Mouse (Mus musculus) midbrain, embryonic 16.5 days (tissue): ENCODE results near the gene Clint1. TPM values are rescaled to one million over a fixed set of nuclear protein-coding genes. Genes with fewer than 3 reads are reported as not detected.
A peak's percentile ranks its signal among the peaks of the same experiment; 100 is the strongest.

ENCODE experiments used
- ATAC-seq: fragments of 200-750 bp; cut with Nextera tagmentation; 2 replicates; pipeline ENCODE4 v1.8.0; 2017; ENCODE audit warnings: moderate TSS enrichment
- H3K27ac ChIP-seq: fragments of 300-500 bp; sonication (generic); 2 replicates; pipeline ENCODE4 v1.5.1; 2014; ENCODE audit warnings: mild to moderate bottlenecking, low read length, mixed read lengths
- H3K27me3 ChIP-seq: fragments of 300-500 bp; sonication (generic); 2 replicates; pipeline ENCODE4 v1.6.1; 2014; ENCODE audit warnings: low read depth, low read length, mixed read lengths; ENCODE audit not compliant: control insufficient read depth, insufficient read depth
- H3K36me3 ChIP-seq: fragments of 300-500 bp; sonication (generic); 2 replicates; pipeline ENCODE4 v1.6.1; 2014; ENCODE audit warnings: mild to moderate bottlenecking, low read length, moderate library complexity, mixed read lengths; ENCODE audit not compliant: control insufficient read depth, insufficient read depth
- H3K4me1 ChIP-seq: fragments of 300-500 bp; sonication (generic); 2 replicates; pipeline ENCODE4 v1.6.1; 2014; ENCODE audit warnings: mild to moderate bottlenecking, low read length, mixed read lengths; ENCODE audit not compliant: control insufficient read depth, insufficient read depth
- H3K4me2 ChIP-seq: fragments of 300-500 bp; sonication (generic); 2 replicates; pipeline ENCODE4 v1.6.1; 2014; ENCODE audit warnings: mild to moderate bottlenecking, low read length, mixed read lengths
- H3K4me3 ChIP-seq: fragments of 300-500 bp; sonication (generic); 2 replicates; pipeline ENCODE4 v1.5.1; 2014; ENCODE audit warnings: low read depth, mild to moderate bottlenecking, low read length, moderate library complexity, mixed read lengths
- H3K9ac ChIP-seq: fragments of 300-500 bp; sonication (generic); 2 replicates; pipeline ENCODE4 v1.6.1; 2014; ENCODE audit warnings: low read depth, low read length, mixed read lengths
- H3K9me3 ChIP-seq: fragments of 300-500 bp; sonication (generic); replicated peaks from 2 replicates; pipeline ENCODE4 v1.6.1; 2014; ENCODE audit warnings: mild to moderate bottlenecking, low read length, mixed read lengths; ENCODE audit not compliant: control insufficient read depth, poor library complexity, severe bottlenecking
- WGBS: fragments of 180-500 bp; shearing (Covaris S2); extraction: QIAGEN DNeasy Blood & Tissue Kit; methylation state at CpG from one replicate; pipeline ENCODE4 v1.1.7; 2014; 5-methylcytosine and 5-hydroxymethylcytosine counted together
- polyA plus RNA-seq: library from polyadenylated mRNA; unstranded; fragments of >200 nt; fragmentation: Nextera tagmentation; extraction: Ambion mirVana; gene quantifications from 2 replicates; pipeline ENCODE4 v1.2.1, GENCODE M21; 2015

The Clint1 gene
- polyA plus RNA-seq, 1 experiment from 2014 or later: 38.7 TPM

DNA sequence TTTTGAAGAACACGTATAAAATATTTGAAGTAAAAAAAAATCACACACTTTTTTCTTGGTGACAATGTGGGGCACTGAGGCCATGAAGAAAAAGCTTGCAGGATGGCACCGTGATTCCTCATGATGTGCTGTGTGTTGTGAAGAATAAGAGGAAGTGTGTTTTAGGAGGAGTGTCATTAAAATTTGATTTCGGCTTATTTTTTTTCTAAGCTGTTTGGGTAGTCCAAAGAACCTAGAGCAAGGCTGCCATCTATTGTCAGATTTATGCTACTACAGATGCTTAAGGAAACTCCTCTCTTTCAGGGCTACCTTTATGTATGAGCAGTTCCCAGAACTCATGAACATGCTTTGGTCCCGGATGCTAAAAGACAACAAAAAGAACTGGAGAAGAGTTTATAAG, 32.2 kb downstream of the Clint1 start:
- no peak overlapping the region for H3K4me3 ChIP-seq
- H3K27me3 ChIP-seq: no peaks in the 10 kb centered on the region
- no peak overlapping the region for H3K4me2 ChIP-seq
- WGBS: 49% methylated on average over 4 of the region's 4 CpGs
- H3K27ac ChIP-seq: no peak overlapping the region
- no peak overlapping the region for H3K9ac ChIP-seq
- no peaks in the 10 kb centered on the region for H3K9me3 ChIP-seq
- ATAC-seq: no peak
- H3K4me1 ChIP-seq: peaks cover 8% of the 10 kb centered on the region
- peaks cover 2% of the 10 kb centered on the region; the same call in 1 of the 2 replicates for H3K36me3 ChIP-seq

DNA sequence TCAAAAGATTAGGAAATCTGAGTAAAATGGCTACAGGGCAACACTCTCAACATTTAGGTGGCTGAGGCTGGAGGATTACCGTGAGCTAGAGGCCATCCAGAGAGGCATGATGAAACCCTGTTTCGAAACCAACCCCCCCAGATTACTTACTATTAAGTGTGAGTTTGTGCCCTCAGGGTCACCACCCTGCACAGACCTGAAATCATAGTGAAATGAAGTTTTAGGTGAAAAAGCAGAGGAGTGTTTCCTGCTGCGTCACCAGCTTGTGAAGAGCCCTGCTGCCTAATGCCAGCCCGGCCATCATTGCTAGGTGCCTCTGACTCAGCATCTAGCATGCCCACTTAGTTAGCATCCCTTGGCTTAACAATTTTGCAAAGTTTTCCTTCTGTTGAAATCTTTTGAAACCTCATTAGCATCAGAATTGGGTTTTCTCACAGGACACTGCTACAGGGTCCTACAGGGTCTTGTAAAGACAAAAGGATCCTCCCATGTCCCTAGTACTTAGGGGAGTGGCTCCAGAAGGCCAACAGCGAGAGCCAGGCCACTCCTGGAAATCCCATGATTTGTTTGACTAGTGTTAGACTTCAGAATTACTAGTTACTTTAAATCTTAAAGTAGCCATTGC, 33.9 kb downstream of the Clint1 start:
- peak overlapping the region; percentile 12; the same call in 1 of the 2 replicates for H3K27ac ChIP-seq
- peaks cover 5% of the 10 kb centered on the region for H3K4me1 ChIP-seq
- H3K9ac ChIP-seq: no peak overlapping the region
- H3K9me3 ChIP-seq: no peaks in the 10 kb centered on the region
- 63% methylated on average over 5 of the region's 5 CpGs for WGBS
- no peak overlapping the region for H3K4me3 ChIP-seq
- H3K36me3 ChIP-seq: peaks cover 4% of the 10 kb centered on the region; the same call in 1 of the 2 replicates
- H3K4me2 ChIP-seq: no peak overlapping the region
- no peaks in the 10 kb centered on the region for H3K27me3 ChIP-seq
- ATAC-seq: no peak

DNA sequence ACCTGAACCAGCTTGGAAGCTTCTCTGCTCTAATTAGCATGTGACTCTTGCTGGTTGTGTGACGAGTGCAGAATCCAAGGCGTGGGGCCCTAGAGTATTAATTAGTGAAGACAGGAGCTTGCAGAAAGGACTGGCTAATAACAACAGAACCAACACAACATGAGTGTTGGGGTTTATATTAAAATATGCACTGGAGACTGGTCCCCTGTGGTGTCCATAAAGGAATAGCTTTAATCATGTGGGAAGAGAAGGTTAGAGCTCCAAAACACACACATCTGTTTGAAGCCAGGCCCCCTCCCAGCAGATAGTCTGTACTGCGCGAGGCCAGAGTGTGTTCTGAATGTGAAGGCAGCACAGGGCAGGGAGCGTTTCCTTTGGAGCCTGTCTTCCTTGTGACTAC, 34.7 kb downstream of the Clint1 start:
- Histone ChIP-seq H3K27me3 (no peaks in the 10 kb centered on the region), H3K4me3 (no peak overlapping the region), H3K4me1 (peaks cover 2% of the 10 kb centered on the region; the same call in 1 of the 2 replicates), H3K27ac (0 out of 2 replicates have a peak overlapping the region, but pooled peaks have one; percentile 2), H3K4me2 (no peak overlapping the region), H3K9me3 (no peaks in the 10 kb centered on the region), H3K9ac (no peak overlapping the region), H3K36me3 (peaks cover 10% of the 10 kb centered on the region; the same call in 1 of the 2 replicates)
- 43% methylated on average over 5 of the region's 5 CpGs for WGBS
- peak; percentile 83 for ATAC-seq

DNA sequence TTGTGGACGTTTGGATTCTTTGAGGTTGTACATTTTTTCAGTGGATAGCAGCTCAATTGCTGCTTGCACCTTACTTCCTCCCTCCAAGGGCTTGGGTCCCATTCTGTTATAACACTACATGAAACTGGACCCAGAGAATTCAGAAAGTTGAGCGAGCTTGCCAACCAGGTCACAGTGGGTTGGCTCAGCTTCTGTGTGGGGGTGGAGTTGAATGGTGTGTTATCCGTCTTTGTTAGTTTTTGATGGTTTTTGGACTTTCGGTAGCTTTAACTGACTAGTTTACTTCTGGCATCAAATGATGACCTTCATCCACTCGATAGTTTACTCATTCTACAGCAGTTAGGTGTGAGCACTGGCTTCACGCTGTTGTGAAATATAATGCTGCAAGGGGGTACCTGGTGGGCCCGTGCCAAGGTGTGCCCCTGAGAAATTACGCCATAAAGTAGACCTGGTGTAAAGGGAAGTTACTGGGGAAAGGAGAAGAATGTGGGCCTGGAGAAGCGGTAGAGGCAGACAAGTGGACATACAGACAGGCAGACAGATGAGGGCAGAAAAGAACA, 36.7 kb downstream of the Clint1 start:
- H3K9me3 ChIP-seq: no peaks in the 10 kb centered on the region
- H3K4me1 ChIP-seq: peaks cover under 1% of the 10 kb centered on the region; the same call in 1 of the 2 replicates
- H3K4me3 ChIP-seq: no peak overlapping the region
- no peak overlapping the region for H3K4me2 ChIP-seq
- no peak overlapping the region for H3K9ac ChIP-seq
- H3K27me3 ChIP-seq: no peaks in the 10 kb centered on the region
- H3K27ac ChIP-seq: no peak overlapping the region
- peaks cover 10% of the 10 kb centered on the region; the same call in 1 of the 2 replicates for H3K36me3 ChIP-seq
- ATAC-seq: no peak
- WGBS: 92% methylated on average over 9 of the region's 9 CpGs

DNA sequence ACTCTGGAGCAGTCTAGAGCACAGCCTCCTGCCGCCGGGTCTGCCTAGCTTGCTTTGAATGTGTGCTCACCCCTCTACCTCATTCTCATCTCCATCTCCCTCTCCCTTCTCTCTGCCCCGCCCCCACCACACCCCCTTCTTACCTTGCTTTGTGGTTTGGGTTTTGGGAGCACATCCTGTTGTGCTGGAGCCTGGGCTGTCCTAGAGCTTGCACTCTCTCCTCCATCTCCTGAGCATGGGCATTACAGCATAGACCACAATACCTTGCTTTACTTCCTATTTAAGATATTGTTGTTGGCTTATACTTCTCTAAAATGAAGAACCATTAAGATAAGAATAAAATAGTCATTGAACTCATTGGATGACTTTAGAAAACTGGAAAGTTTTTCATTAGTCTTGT, 38.1 kb downstream of the Clint1 start:
- Histone ChIP-seq H3K36me3 (peaks cover 17% of the 10 kb centered on the region), H3K4me3 (no peak overlapping the region), H3K4me1 (no peaks in the 10 kb centered on the region; the same call in 1 of the 2 replicates), H3K27me3 (no peaks in the 10 kb centered on the region), H3K9me3 (no peaks in the 10 kb centered on the region), H3K4me2 (no peak overlapping the region), H3K27ac (no peak overlapping the region), H3K9ac (no peak overlapping the region)
- no peak for ATAC-seq
- WGBS: 83% methylated on average over 3 of the region's 3 CpGs

DNA sequence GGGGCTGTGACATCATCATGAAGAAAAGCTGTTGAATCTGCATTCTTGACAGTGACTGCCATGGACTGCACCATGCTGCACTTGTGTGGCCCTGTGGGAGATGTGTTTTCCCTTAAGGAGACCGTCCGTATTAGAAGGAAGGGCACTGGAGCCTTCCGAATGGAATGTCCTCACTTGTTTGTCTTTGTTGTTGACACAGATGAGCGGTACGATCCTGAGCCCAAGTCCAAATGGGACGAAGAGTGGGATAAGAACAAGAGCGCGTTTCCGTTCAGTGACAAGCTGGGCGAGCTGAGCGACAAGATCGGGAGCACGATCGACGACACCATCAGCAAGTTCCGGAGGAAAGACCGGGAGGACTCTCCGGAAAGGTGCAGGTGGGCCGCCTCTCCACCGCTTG, 38.6 kb downstream of the Clint1 start:
- H3K4me3 ChIP-seq: no peak overlapping the region
- H3K27me3 ChIP-seq: no peaks in the 10 kb centered on the region
- no peak for ATAC-seq
- no peaks in the 10 kb centered on the region; the same call in 1 of the 2 replicates for H3K4me1 ChIP-seq
- H3K9me3 ChIP-seq: no peaks in the 10 kb centered on the region
- no peak overlapping the region for H3K4me2 ChIP-seq
- H3K36me3 ChIP-seq: peaks cover 16% of the 10 kb centered on the region
- no peak overlapping the region for H3K9ac ChIP-seq
- H3K27ac ChIP-seq: no peak overlapping the region
- 90% methylated on average over 20 of the region's 20 CpGs for WGBS

DNA sequence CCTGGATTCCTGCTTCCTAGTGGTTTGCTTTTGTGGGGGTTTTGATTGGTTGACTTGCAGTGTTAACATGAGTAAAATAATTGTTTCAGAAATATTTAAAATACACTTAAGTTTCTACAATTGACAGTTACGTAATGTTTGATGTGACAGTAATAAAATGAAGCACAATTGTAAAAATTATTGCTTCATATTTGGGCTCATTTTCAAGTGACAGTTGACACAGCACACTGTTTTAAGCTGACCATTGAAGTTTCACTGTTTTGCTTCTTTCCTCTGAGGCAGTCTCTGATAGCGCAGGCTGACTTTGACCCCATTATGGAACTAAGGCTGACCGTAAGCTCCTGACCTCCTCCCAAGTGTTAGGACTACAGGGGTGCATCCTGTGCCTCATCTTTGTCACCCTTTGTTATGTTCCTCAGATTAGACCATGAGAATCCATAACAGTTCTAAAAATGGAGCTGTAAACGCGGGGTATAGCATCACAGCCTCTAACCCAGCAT, 41.1 kb downstream of the Clint1 start:
- WGBS: 99% methylated on average over 5 of the region's 5 CpGs

DNA sequence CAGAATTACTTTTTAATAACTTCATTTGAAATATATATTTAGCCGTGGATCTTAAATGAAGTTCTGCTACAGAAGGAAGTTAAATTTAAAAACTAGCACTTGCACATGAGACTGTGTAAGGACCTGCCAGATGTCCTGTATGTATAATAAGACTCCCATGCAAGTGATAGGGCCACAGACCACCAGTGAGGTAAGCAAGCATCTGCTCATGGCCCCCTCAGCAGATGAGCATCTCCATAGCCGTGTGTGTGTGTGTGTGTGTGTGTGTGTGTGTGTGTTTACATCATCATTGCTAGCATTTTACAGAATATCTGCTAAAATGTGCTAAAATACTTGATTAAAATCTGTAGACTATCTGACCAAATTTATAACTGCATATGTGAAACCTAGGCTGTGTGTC, 45.5 kb downstream of the Clint1 start:
- H3K27me3 ChIP-seq: no peaks in the 10 kb centered on the region
- H3K4me1 ChIP-seq: 0 out of 2 replicates have a peak, but pooled peaks cover 4% of the 10 kb centered on the region
- peaks cover 7% of the 10 kb centered on the region; the same call in 1 of the 2 replicates for H3K36me3 ChIP-seq
- no peak overlapping the region for H3K27ac ChIP-seq
- H3K9me3 ChIP-seq: no peaks in the 10 kb centered on the region
- ATAC-seq: no peak
- H3K4me2 ChIP-seq: no peak overlapping the region
- 75% methylated on average over 2 of the region's 2 CpGs for WGBS
- no peak overlapping the region for H3K9ac ChIP-seq
- H3K4me3 ChIP-seq: no peak overlapping the region

More for the DNA sequence above, 41.1 kb downstream of the Clint1 start:
- Histone ChIP-seq H3K27ac (no peak overlapping the region), H3K9ac (no peak overlapping the region), H3K27me3 (no peaks in the 10 kb centered on the region), H3K4me1 (no peaks in the 10 kb centered on the region), H3K4me2 (no peak overlapping the region), H3K9me3 (no peaks in the 10 kb centered on the region), H3K4me3 (no peak overlapping the region), H3K36me3 (peaks cover 16% of the 10 kb centered on the region)
- no peak for ATAC-seq
